In the genomic region with DNA sequence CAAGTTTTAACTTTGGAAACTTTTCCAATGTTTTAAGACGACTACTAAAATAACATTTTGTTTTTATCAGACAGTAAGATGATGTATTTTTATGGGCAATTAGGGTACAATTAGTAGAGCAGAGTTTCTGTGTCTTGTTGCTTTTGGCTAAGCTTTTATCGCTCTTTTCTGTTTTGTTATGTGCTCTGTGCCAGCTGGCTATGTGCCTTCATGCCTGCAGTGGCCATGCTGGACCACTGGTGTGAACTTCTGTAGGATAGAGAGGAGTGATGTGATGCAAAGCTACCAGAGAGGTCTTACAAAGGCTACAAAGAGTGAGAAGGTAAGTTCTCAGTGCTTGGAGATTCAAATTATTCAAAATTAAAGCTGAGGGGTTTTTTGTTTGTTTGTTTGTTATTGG, we compare ENCODE assay signal across 12 mouse cellular contexts.
"Had no signal": no experiment of that assay in that cellular context is flagged by ENCODE, and none has a peak within 500 bp of the region (broad histone marks: within the 10 kb centered on the region; RNA-seq: fewer than 3 reads in every experiment).

No protein-coding gene starts in this region.

- H3K36me3 ChIP-seq: limb, embryonic 10.5 days; liver, embryonic 13.5 days; midbrain, embryonic 13.5 days had no signal

- H3K4me1 ChIP-seq: limb, embryonic 10.5 days; liver, embryonic 13.5 days; midbrain, embryonic 13.5 days had no signal

- H3K27me3 ChIP-seq: liver, embryonic 13.5 days; midbrain, embryonic 13.5 days had no signal

- H3K9me3 ChIP-seq: limb, embryonic 10.5 days; liver, embryonic 13.5 days; midbrain, embryonic 13.5 days had no signal

- H3K9ac ChIP-seq: liver, embryonic 13.5 days; liver, postnatal 0 days; midbrain, embryonic 13.5 days had no signal

- H3K4me2 ChIP-seq: liver, embryonic 13.5 days; midbrain, embryonic 13.5 days had no signal

- ATAC-seq: intestine, postnatal 0 days; liver, postnatal 0 days; lung, postnatal 0 days; midbrain, embryonic 13.5 days had no signal

- H3K4me3 ChIP-seq: layer of hippocampus, adult 2 months; limb, embryonic 10.5 days; liver, embryonic 13.5 days; midbrain, embryonic 13.5 days had no signal

- DNase-seq: kidney, adult 9 months; kidney, postnatal 36 days; liver, embryonic 13.5 days; liver, postnatal 0 days; lung, postnatal 36 days; right cerebral cortex, postnatal 25 days had no signal

- H3K27ac ChIP-seq: layer of hippocampus, adult 2 months; limb, embryonic 10.5 days; liver, embryonic 13.5 days; midbrain, embryonic 13.5 days; stomach, postnatal 0 days had no signal
